Mouse (Mus musculus): Measurements from ENCODE around the gene Fgfr2.

- no peak for TF ChIP-seq EP300 (IDR thresholded peaks at IDR 0.05; ENCODE audit: low read depth)
- TF ChIP-seq CTCF (IDR thresholded peaks at IDR 0.05; ENCODE audit: low read depth), result no peak
These were observed 1577.3 kb downstream of the Fgfr2 start for GRCm38 (mm10) chr7:131545701-131546385.

Measured in liver, postnatal 0 days (tissue).